Mouse (Mus musculus): ENCODE measurements around the gene Cars2. TPM values are rescaled to one million over a fixed set of nuclear protein-coding genes. Genes with fewer than 3 reads are reported as not detected.

Cars2 gene
- polyA plus RNA-seq, 1 experiment from 2014 or later, result 23.5 TPM

Other genes with a start within 250 kb of the Cars2 start
- 121 and 126 TPM in 2 replicates for gene Col4a2, start 238.0 kb downstream of the Cars2 start, polyA plus RNA-seq (2015; fragmentation: Nextera tagmentation; extraction: Ambion mirVana)
- gene Col4a1, start 238.0 kb downstream of the Cars2 start, polyA plus RNA-seq (2015; fragmentation: Nextera tagmentation; extraction: Ambion mirVana), result 335 and 360 TPM in 2 replicates
- gene Rab20, start 72.1 kb downstream of the Cars2 start, polyA plus RNA-seq (2015; fragmentation: Nextera tagmentation; extraction: Ambion mirVana), result 13.2 and 14.7 TPM in 2 replicates
- 141 and 157 TPM in 2 replicates for gene Naxd, start 53.3 kb downstream of the Cars2 start, polyA plus RNA-seq (2015; fragmentation: Nextera tagmentation; extraction: Ambion mirVana)
- 47.4 and 48.1 TPM in 2 replicates for gene Ing1, start 4.8 kb upstream of the Cars2 start, polyA plus RNA-seq (2015; fragmentation: Nextera tagmentation; extraction: Ambion mirVana)
- 71.4 and 82.5 TPM in 2 replicates for gene Ankrd10, start 85.0 kb upstream of the Cars2 start, polyA plus RNA-seq (2015; fragmentation: Nextera tagmentation; extraction: Ambion mirVana)
- gene 1700016D06Rik, start 150.3 kb upstream of the Cars2 start, polyA plus RNA-seq (2015; fragmentation: Nextera tagmentation; extraction: Ambion mirVana), result not detected in 2 replicates
- 35.1 and 39.0 TPM in 2 replicates for gene Arhgef7, start 176.9 kb upstream of the Cars2 start, polyA plus RNA-seq (2015; fragmentation: Nextera tagmentation; extraction: Ambion mirVana)